Mouse (Mus musculus) thymus, adult 18-20 months (tissue): ENCODE data around the gene Naa50.

Source experiments
- DNase-seq, 2 experiments: peaks; one replicate each; pipeline ENCODE4 v3.0.0; 2022; ENCODE audit warnings: mixed read lengths in 2 of 2

Gene Naa50

GRCm38 (mm10) chr16:44205973-44206372 lies 66.3 kb downstream of the Naa50 start:
- no peak for DNase-seq

- DNase-seq = no peak
These were observed 70.8 kb downstream of the Naa50 start for GRCm38 (mm10) chr16:44210156-44211053.

- no peak for DNase-seq
These were observed 71.4 kb downstream of the Naa50 start for GRCm38 (mm10) chr16:44211054-44211414.

- no peak for DNase-seq
These were observed 73.1 kb downstream of the Naa50 start for GRCm38 (mm10) chr16:44212703-44213102.
